Comparison of ENCODE assay signal across 25 mouse cellular contexts in genomic region chr6:51551267-51551802, GRCm38 (mm10). TPM values are rescaled to one million over a fixed set of nuclear protein-coding genes. Genes with fewer than 3 reads are reported as not detected.
A peak's percentile ranks its signal among the peaks of the same experiment; 100 is the strongest.
DNase-seq lines count a peak whose midpoint lies in the region; ATAC-seq and TF ChIP-seq lines count a peak whose summit lies in the region.
"Had no signal": no experiment of that assay in that cellular context is flagged by ENCODE, and none has a peak within 500 bp of the region (broad histone marks: within the 10 kb centered on the region; RNA-seq: fewer than 3 reads in every experiment).

No protein-coding gene starts in this region.

- peak overlapping the region; percentile 64 for H3K27ac ChIP-seq in MEL (ENCODE audit: control insufficient read depth, low read depth, low read length)
- H3K27ac ChIP-seq in layer of hippocampus, adult 2 months = no peak overlapping the region
- H3K27ac ChIP-seq: embryonic facial prominence, embryonic 13.5 days; forebrain, embryonic 12.5 days; hindbrain, embryonic 10.5 days; intestine, embryonic 15.5 days; limb, embryonic 10.5 days had no signal

- peak; percentile 23 for DNase-seq in adrenal gland, postnatal 14 days
- no peak for DNase-seq in adrenal gland, adult 8-10 months
- peak; percentile 75 for DNase-seq in MEL (ENCODE audit: low read depth, low spot score)
- DNase-seq in frontal cortex, postnatal 10 days (ENCODE audit: low spot score in 2 of 2) = no peak
- no peak for DNase-seq in layer of hippocampus, adult 2 months (ENCODE audit: low spot score in 2 of 2)
- DNase-seq: cerebellum, adult 18-20 months; cerebellum, postnatal 14 days; heart, adult 11 months; kidney, adult 8-10 months; kidney, postnatal 14 days; liver; lung, postnatal 10 days; midbrain, embryonic 14.5 days had no signal

- no peak for TF ChIP-seq RAD21 in MEL (IDR thresholded peaks at IDR 0.05; ENCODE audit: low read depth, low read length)

- TF ChIP-seq EP300 in MEL (IDR thresholded peaks at IDR 0.05; ENCODE audit: low read depth in 1 of 2, low read length in 2 of 2) = peak in 1 of 2 experiments; percentile 52; a peak in 1 of 4 replicates

- peaks cover 0 to 3% of the 10 kb centered on the region in 2 experiments; a peak in 3 of 4 replicates for H3K4me1 ChIP-seq in MEL (ENCODE audit: control insufficient read depth in 1 of 2, insufficient read depth in 2 of 2, low read length in 2 of 2)
- H3K4me1 ChIP-seq: forebrain, embryonic 12.5 days; hindbrain, embryonic 10.5 days; intestine, embryonic 15.5 days; limb, embryonic 10.5 days had no signal

- no peak for TF ChIP-seq POLR2A in MEL (IDR thresholded peaks at IDR 0.05; ENCODE audit: control insufficient read depth in 1 of 2, insufficient read depth in 1 of 2, low read depth in 1 of 2, low read length in 2 of 2, poor library complexity in 1 of 2)

- no peaks in the 10 kb centered on the region for H3K79me2 ChIP-seq in MEL (ENCODE audit: control insufficient read depth, insufficient read depth, low read length, poor library complexity)

- no peaks in the 10 kb centered on the region for H3K27me3 ChIP-seq in MEL (ENCODE audit: control insufficient read depth in 1 of 2, insufficient read depth in 2 of 2, low read length in 2 of 2)
- H3K27me3 ChIP-seq: embryonic facial prominence, embryonic 13.5 days; forebrain, embryonic 12.5 days; intestine, embryonic 15.5 days had no signal

- H3K9ac ChIP-seq in MEL (ENCODE audit: control insufficient read depth, low read depth, low read length, poor library complexity, severe bottlenecking) = peak overlapping the region; percentile 45
- H3K9ac ChIP-seq: embryonic facial prominence, embryonic 13.5 days; forebrain, embryonic 12.5 days; intestine, embryonic 15.5 days had no signal

- no peak for TF ChIP-seq CTCF in MEL (IDR thresholded peaks at IDR 0.05 in 2 of 3, conservative IDR thresholded peaks at IDR 0.05 in 1 of 3; ENCODE audit: control insufficient read depth in 1 of 3, insufficient read depth in 1 of 3, low read depth in 2 of 3, low read length in 3 of 3, poor library complexity in 1 of 3, severe bottlenecking in 1 of 3)
- no peak for TF ChIP-seq CTCF in layer of hippocampus, adult 2 months (conservative IDR thresholded peaks at IDR 0.05)

- peak; percentile 40 for ATAC-seq in common myeloid progenitor, adult 5-6 weeks (replicated peaks; ENCODE audit: low read depth, poor library complexity, severe bottlenecking)
- 0 out of 2 replicates have a peak, but pooled peaks have one; percentile 23 for ATAC-seq in neutrophil, adult 5-6 weeks (ENCODE audit: extremely low read depth, insufficient number of reproducible peaks, low FRiP score, poor library complexity, severe bottlenecking)
- ATAC-seq: activated CD4-positive, CD25-positive, alpha-beta regulatory T cell, adult 4 months; hindbrain, embryonic 16.5 days; intestine, embryonic 15.5 days had no signal

- peak overlapping the region; percentile 14 to 41; a peak in 2 of 4 replicates for H3K4me3 ChIP-seq in MEL (ENCODE audit: control insufficient read depth in 1 of 2, insufficient read depth in 1 of 2, low read depth in 2 of 2, low read length in 2 of 2)
- H3K4me3 ChIP-seq in layer of hippocampus, adult 2 months = no peak overlapping the region
- H3K4me3 ChIP-seq: embryonic facial prominence, embryonic 13.5 days; erythroblast, embryonic 14.5 days; forebrain, embryonic 12.5 days; hindbrain, embryonic 10.5 days; intestine, embryonic 15.5 days; limb, embryonic 10.5 days; myocyte had no signal

- peaks cover 0 to 8% of the 10 kb centered on the region in 2 experiments; a peak in 2 of 4 replicates for H3K36me3 ChIP-seq in MEL (ENCODE audit: control insufficient read depth in 1 of 2, insufficient read depth in 2 of 2, low read length in 2 of 2)
- H3K36me3 ChIP-seq: embryonic facial prominence, embryonic 13.5 days; forebrain, embryonic 12.5 days; G1E; intestine, embryonic 15.5 days; limb, embryonic 10.5 days had no signal

- H3K9me3 ChIP-seq in MEL (replicated peaks; ENCODE audit: insufficient read depth, low read length) = no peaks in the 10 kb centered on the region
- H3K9me3 ChIP-seq: embryonic facial prominence, embryonic 13.5 days; G1E; hindbrain, embryonic 10.5 days; intestine, embryonic 15.5 days; limb, embryonic 10.5 days had no signal

TF ChIP-seq in MEL, 35 proteins besides CTCF, POLR2A, EP300 and RAD21:
- TF ChIP-seq RCOR1 (IDR thresholded peaks at IDR 0.05; ENCODE audit: low read depth, low read length) (peak; percentile 51; the same call in 1 of the 2 replicates), ELF1 (IDR thresholded peaks at IDR 0.05; ENCODE audit: low read depth, low read length) (no peak), TBP (IDR thresholded peaks at IDR 0.05; ENCODE audit: low read depth, low read length) (peak; percentile 57; the same call in 1 of the 2 replicates), HCFC1 (IDR thresholded peaks at IDR 0.05; ENCODE audit: low read depth, low read length) (0 out of 2 replicates have a peak, but pooled peaks have one; percentile 40), POLR2AphosphoS5 (IDR thresholded peaks at IDR 0.05; ENCODE audit: borderline replicate concordance, low read depth, low read length) (no peak), POLR2AphosphoS2 (IDR thresholded peaks at IDR 0.05; ENCODE audit: low read length) (no peak), GATA1 (IDR thresholded peaks at IDR 0.05; ENCODE audit: low read depth, low read length) (peak; percentile 55; the same call in 1 of the 2 replicates), MAX (IDR thresholded peaks at IDR 0.05; ENCODE audit: low read length) (peak; percentile 31; the same call in 1 of the 2 replicates), MYB (IDR thresholded peaks at IDR 0.05; ENCODE audit: low read depth, low read length) (no peak)

RNA-seq across cellular contexts. Expression of gene Snx10, which starts 27.6 kb away (rescaled TPM):
- total RNA-seq in adrenal gland, postnatal 14 days (2021) = 51.6 and 57.2 TPM in 2 replicates
- total RNA-seq in adrenal gland, adult 8-10 months (2022) = 10 to 100 TPM; 16.9 to 27.5 (median 24.6) TPM
- total RNA-seq in MEL (2012; rRNA removed) = 3.9 and 6.6 TPM in 2 replicates
- 1 to 10 TPM in 1 of 2 experiments, not detected in 1; 7.0 TPM for polyA plus RNA-seq in MEL (2012; ENCODE audit: insufficient read depth in 1 of 2, insufficient read length in 2 of 2, low read depth in 1 of 2, low replicate concordance in 2 of 2, missing spikeins in 1 of 2)
- 74.8 and 89.6 TPM in 2 replicates for total RNA-seq in common myeloid progenitor, adult 5-6 weeks (2017)
- 46.5 and 49.2 TPM in 2 replicates for total RNA-seq in neutrophil, adult 5-6 weeks (2017)
- 100 to 1,000 TPM in 1 of 2 experiments, 10 to 100 TPM in 1; 98.0 to 103 TPM for total RNA-seq in layer of hippocampus, adult 2 months (2021)
- polyA plus RNA-seq: erythroblast, embryonic 14.5 days; G1E had no signal

Comparison
In these comparisons a context has a peak if more than half of its experiments do, and no peak if none do; other contexts are left out.
1. DNase-seq: peak in adrenal gland, postnatal 14 days (single experiment) and MEL (single experiment); none in adrenal gland, adult 8-10 months (single experiment), frontal cortex, postnatal 10 days (0 of 2) and layer of hippocampus, adult 2 months (0 of 2).